Mouse (Mus musculus): ENCODE data around the gene Ppp1r8. TPM values are rescaled to one million over a fixed set of nuclear protein-coding genes. Genes with fewer than 3 reads are reported as not detected.

Gene Ppp1r8
- polyA plus RNA-seq, 1 experiment from 2014 or later, result 52.0 TPM

GRCm38 (mm10) chr4:132809621-132810020, 33.3 kb downstream of the Ppp1r8 start:
- Histone ChIP-seq H3K4me2 (ENCODE audit: low read depth, low read length) (no peak overlapping the region), H3K4me3 (replicated peaks; ENCODE audit: low read length) (no peak overlapping the region), H3K27me3 (ENCODE audit: control insufficient read depth, insufficient read depth, low read length) (no peaks in the 10 kb centered on the region), H3K27ac (ENCODE audit: low read length) (peak overlapping the region; percentile 9; the same call in 1 of the 2 replicates), H3K36me3 (ENCODE audit: control insufficient read depth, insufficient read depth, low read length) (no peaks in the 10 kb centered on the region), H3K9ac (ENCODE audit: low read length) (no peak overlapping the region), H3K4me1 (ENCODE audit: control insufficient read depth, insufficient read depth, low read length) (no peaks in the 10 kb centered on the region), H3K9me3 (replicated peaks; ENCODE audit: control insufficient read depth, low read length) (peaks cover 10% of the 10 kb centered on the region)
- WGBS, result 56% methylated on average over 5 of the region's 5 CpGs
- no peak for ATAC-seq (ENCODE audit: insufficient read depth, low FRiP score)

GRCm38 (mm10) chr4:132807771-132808641, 35.0 kb downstream of the Ppp1r8 start:
- H3K9me3 ChIP-seq (replicated peaks; ENCODE audit: control insufficient read depth, low read length), result peaks cover 10% of the 10 kb centered on the region
- H3K36me3 ChIP-seq (ENCODE audit: control insufficient read depth, insufficient read depth, low read length), result no peaks in the 10 kb centered on the region
- no peaks in the 10 kb centered on the region for H3K27me3 ChIP-seq (ENCODE audit: control insufficient read depth, insufficient read depth, low read length)
- H3K9ac ChIP-seq (ENCODE audit: low read length), result no peak overlapping the region
- no peak overlapping the region for H3K4me2 ChIP-seq (ENCODE audit: low read depth, low read length)
- no peak overlapping the region for H3K4me3 ChIP-seq (replicated peaks; ENCODE audit: low read length)
- ATAC-seq (ENCODE audit: insufficient read depth, low FRiP score), result peak; percentile 37; the same call in 1 of the 2 replicates
- 0 out of 2 replicates have a peak overlapping the region, but pooled peaks have one; percentile 15 for H3K27ac ChIP-seq (ENCODE audit: low read length)
- no peaks in the 10 kb centered on the region for H3K4me1 ChIP-seq (ENCODE audit: control insufficient read depth, insufficient read depth, low read length)
- WGBS, result 61% methylated on average over 5 of the region's 5 CpGs

GRCm38 (mm10) chr4:132806620-132807191, 36.3 kb downstream of the Ppp1r8 start:
- WGBS, result 84% methylated on average over 7 of the region's 7 CpGs
- H3K4me3 ChIP-seq (replicated peaks; ENCODE audit: low read length), result no peak overlapping the region
- no peaks in the 10 kb centered on the region for H3K4me1 ChIP-seq (ENCODE audit: control insufficient read depth, insufficient read depth, low read length)

DNA sequence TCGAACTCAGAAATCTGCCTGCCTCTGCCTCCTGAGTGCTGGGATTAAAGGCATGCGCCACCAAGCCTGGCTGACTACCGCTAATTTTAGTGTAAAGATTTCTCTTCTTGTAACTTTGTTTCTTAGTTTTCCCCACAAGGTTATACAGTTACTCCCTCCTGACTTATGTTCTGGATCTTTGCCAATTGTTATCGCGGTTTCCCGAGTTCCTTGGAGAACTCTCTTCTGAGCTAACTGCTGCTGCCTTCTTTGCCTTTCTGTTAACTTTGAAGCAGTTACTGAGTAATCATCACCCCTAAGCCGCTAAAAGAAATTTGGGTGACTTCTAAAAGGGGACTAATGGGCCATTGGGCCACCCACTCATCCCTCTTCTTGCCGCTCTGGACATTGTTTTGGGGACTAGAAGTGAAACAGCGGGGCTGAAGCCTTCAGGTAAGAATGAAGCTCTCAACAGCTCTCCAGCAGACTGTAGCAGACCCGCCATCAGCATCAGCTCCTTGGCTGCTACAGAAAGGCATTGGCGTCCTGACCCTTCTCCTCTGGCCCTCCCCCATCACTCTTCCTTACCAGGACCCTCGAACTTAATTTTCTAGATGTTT, 37.3 kb downstream of the Ppp1r8 start:
- no peak overlapping the region for H3K4me3 ChIP-seq (replicated peaks; ENCODE audit: low read length)
- H3K4me2 ChIP-seq (ENCODE audit: low read depth, low read length), result no peak overlapping the region
- no peaks in the 10 kb centered on the region for H3K4me1 ChIP-seq (ENCODE audit: control insufficient read depth, insufficient read depth, low read length)
- no peak overlapping the region for H3K9ac ChIP-seq (ENCODE audit: low read length)
- peaks cover 3% of the 10 kb centered on the region for H3K9me3 ChIP-seq (replicated peaks; ENCODE audit: control insufficient read depth, low read length)
- WGBS, result 69% methylated on average over 12 of the region's 12 CpGs
- H3K27me3 ChIP-seq (ENCODE audit: control insufficient read depth, insufficient read depth, low read length), result no peaks in the 10 kb centered on the region
- no peak for ATAC-seq (ENCODE audit: insufficient read depth, low FRiP score)
- H3K27ac ChIP-seq (ENCODE audit: low read length), result no peak overlapping the region
- no peaks in the 10 kb centered on the region for H3K36me3 ChIP-seq (ENCODE audit: control insufficient read depth, insufficient read depth, low read length)

More at GRCm38 (mm10) chr4:132806620-132807191, 36.3 kb downstream of the Ppp1r8 start:
- no peak for ATAC-seq (ENCODE audit: insufficient read depth, low FRiP score)
- Histone ChIP-seq H3K27me3 (ENCODE audit: control insufficient read depth, insufficient read depth, low read length) (no peaks in the 10 kb centered on the region), H3K36me3 (ENCODE audit: control insufficient read depth, insufficient read depth, low read length) (no peaks in the 10 kb centered on the region), H3K9me3 (replicated peaks; ENCODE audit: control insufficient read depth, low read length) (peaks cover 10% of the 10 kb centered on the region), H3K9ac (ENCODE audit: low read length) (no peak overlapping the region), H3K4me2 (ENCODE audit: low read depth, low read length) (no peak overlapping the region), H3K27ac (ENCODE audit: low read length) (no peak overlapping the region)

DNA sequence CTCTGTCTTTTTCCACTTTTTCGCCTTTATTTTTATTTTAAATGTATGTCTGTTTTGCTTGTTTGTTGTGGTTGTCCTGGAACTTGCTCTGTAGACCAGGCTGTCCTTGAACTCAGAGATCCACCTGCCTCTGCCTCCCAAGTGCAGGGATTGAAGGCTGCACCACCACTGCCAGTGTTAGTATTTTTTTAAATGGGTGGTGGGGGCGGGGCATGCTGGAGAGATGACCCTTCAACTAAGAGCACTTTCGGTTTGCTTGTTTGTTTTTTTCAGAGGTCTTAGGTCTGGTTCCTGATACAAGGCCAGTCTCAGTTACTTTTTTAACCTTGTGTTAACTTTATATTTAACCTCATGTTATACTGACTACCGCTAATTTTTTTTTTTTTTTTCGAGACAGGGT, 37.8 kb downstream of the Ppp1r8 start:
- WGBS, result 78% methylated on average over 5 of the region's 5 CpGs

GRCm38 (mm10) chr4:132804331-132804730, 38.6 kb downstream of the Ppp1r8 start:
- Histone ChIP-seq H3K4me1 (ENCODE audit: control insufficient read depth, insufficient read depth, low read length) (no peaks in the 10 kb centered on the region), H3K27me3 (ENCODE audit: control insufficient read depth, insufficient read depth, low read length) (no peaks in the 10 kb centered on the region), H3K4me3 (replicated peaks; ENCODE audit: low read length) (no peak overlapping the region), H3K36me3 (ENCODE audit: control insufficient read depth, insufficient read depth, low read length) (no peaks in the 10 kb centered on the region), H3K4me2 (ENCODE audit: low read depth, low read length) (no peak overlapping the region), H3K27ac (ENCODE audit: low read length) (no peak overlapping the region), H3K9ac (ENCODE audit: low read length) (no peak overlapping the region), H3K9me3 (replicated peaks; ENCODE audit: control insufficient read depth, low read length) (no peaks in the 10 kb centered on the region)
- 78% methylated on average over 6 of the region's 6 CpGs for whole genome bisulfite sequencing
- no peak; the same call in 1 of the 2 replicates for ATAC-seq (ENCODE audit: insufficient read depth, low FRiP score)

More for the DNA sequence above, 37.8 kb downstream of the Ppp1r8 start:
- H3K27ac ChIP-seq (ENCODE audit: low read length), result no peak overlapping the region
- no peak for ATAC-seq (ENCODE audit: insufficient read depth, low FRiP score)
- H3K27me3 ChIP-seq (ENCODE audit: control insufficient read depth, insufficient read depth, low read length), result no peaks in the 10 kb centered on the region
- no peak overlapping the region for H3K9ac ChIP-seq (ENCODE audit: low read length)
- no peaks in the 10 kb centered on the region for H3K36me3 ChIP-seq (ENCODE audit: control insufficient read depth, insufficient read depth, low read length)
- H3K4me3 ChIP-seq (replicated peaks; ENCODE audit: low read length), result no peak overlapping the region
- H3K4me2 ChIP-seq (ENCODE audit: low read depth, low read length), result no peak overlapping the region
- H3K9me3 ChIP-seq (replicated peaks; ENCODE audit: control insufficient read depth, low read length), result no peaks in the 10 kb centered on the region
- H3K4me1 ChIP-seq (ENCODE audit: control insufficient read depth, insufficient read depth, low read length), result no peaks in the 10 kb centered on the region

DNA sequence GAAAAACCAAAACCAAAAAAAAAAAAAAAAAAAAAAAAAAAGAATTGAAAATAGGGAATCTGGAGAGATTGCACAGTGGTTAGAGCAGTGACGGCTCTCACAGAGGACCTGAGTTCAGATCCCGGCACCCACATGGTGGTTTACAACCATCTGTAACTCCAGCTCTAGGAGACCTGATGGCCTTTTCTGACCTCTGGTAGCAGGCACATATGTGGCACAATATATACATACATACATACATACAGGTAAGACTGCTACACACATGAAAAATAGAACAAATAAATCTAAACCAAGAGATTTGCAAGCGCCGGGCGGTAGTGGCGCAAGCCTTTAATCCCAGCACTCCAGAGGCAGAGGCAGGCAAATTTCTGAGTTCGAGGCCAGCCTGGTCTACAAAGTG, 39.1 kb downstream of the Ppp1r8 start:
- Histone ChIP-seq H3K4me3 (replicated peaks; ENCODE audit: low read length) (no peak overlapping the region), H3K9ac (ENCODE audit: low read length) (no peak overlapping the region), H3K27me3 (ENCODE audit: control insufficient read depth, insufficient read depth, low read length) (no peaks in the 10 kb centered on the region), H3K36me3 (ENCODE audit: control insufficient read depth, insufficient read depth, low read length) (no peaks in the 10 kb centered on the region), H3K4me1 (ENCODE audit: control insufficient read depth, insufficient read depth, low read length) (no peaks in the 10 kb centered on the region), H3K9me3 (replicated peaks; ENCODE audit: control insufficient read depth, low read length) (no peaks in the 10 kb centered on the region), H3K4me2 (ENCODE audit: low read depth, low read length) (no peak overlapping the region), H3K27ac (ENCODE audit: low read length) (no peak overlapping the region)
- 96% methylated on average over 7 of the region's 7 CpGs for WGBS
- no peak for ATAC-seq (ENCODE audit: insufficient read depth, low FRiP score)

- 83% methylated on average over 5 of the region's 5 CpGs for WGBS
- no peaks in the 10 kb centered on the region for H3K9me3 ChIP-seq (replicated peaks; ENCODE audit: control insufficient read depth, low read length)
- no peaks in the 10 kb centered on the region for H3K27me3 ChIP-seq (ENCODE audit: control insufficient read depth, insufficient read depth, low read length)
- no peak overlapping the region for H3K27ac ChIP-seq (ENCODE audit: low read length)
- no peak overlapping the region for H3K4me3 ChIP-seq (replicated peaks; ENCODE audit: low read length)
- no peaks in the 10 kb centered on the region for H3K4me1 ChIP-seq (ENCODE audit: control insufficient read depth, insufficient read depth, low read length)
- H3K36me3 ChIP-seq (ENCODE audit: control insufficient read depth, insufficient read depth, low read length), result no peaks in the 10 kb centered on the region
- ATAC-seq (ENCODE audit: insufficient read depth, low FRiP score), result no peak
- no peak overlapping the region for H3K4me2 ChIP-seq (ENCODE audit: low read depth, low read length)
- no peak overlapping the region for H3K9ac ChIP-seq (ENCODE audit: low read length)
Observed at GRCm38 (mm10) chr4:132803212-132803611, 39.8 kb downstream of the Ppp1r8 start.

DNA sequence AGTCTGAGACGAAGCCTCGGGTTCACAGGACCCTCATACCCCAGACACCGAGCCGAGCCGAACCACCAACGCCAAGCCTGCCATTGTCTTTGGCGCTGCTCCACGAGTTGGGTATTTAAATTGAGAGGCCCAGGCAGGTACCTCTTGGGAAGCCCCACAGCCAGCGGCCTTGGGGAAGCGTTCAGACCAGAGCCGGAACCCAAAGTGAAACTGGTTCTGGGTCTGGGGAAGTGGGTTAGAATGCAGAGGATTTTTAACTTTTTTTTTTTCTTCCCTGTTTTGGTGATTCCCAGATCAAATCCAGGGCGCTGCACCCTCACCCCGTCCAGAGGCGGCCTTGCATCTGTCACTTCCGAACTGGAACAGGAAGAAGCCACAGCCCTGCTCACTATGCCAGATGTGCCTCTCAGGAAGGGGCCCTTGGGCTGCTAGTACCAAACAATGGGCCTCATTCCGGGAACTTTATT, 40.8 kb downstream of the Ppp1r8 start:
- H3K9me3 ChIP-seq (replicated peaks; ENCODE audit: control insufficient read depth, low read length), result no peaks in the 10 kb centered on the region
- H3K27me3 ChIP-seq (ENCODE audit: control insufficient read depth, insufficient read depth, low read length), result no peaks in the 10 kb centered on the region
- no peak overlapping the region for H3K4me3 ChIP-seq (replicated peaks; ENCODE audit: low read length)
- ATAC-seq (ENCODE audit: insufficient read depth, low FRiP score), result no peak
- no peaks in the 10 kb centered on the region for H3K36me3 ChIP-seq (ENCODE audit: control insufficient read depth, insufficient read depth, low read length)
- no peak overlapping the region for H3K9ac ChIP-seq (ENCODE audit: low read length)
- WGBS, result 60% methylated on average over 16 of the region's 16 CpGs
- no peaks in the 10 kb centered on the region for H3K4me1 ChIP-seq (ENCODE audit: control insufficient read depth, insufficient read depth, low read length)
- H3K27ac ChIP-seq (ENCODE audit: low read length), result 0 out of 2 replicates have a peak overlapping the region, but pooled peaks have one; percentile 14
- no peak overlapping the region for H3K4me2 ChIP-seq (ENCODE audit: low read depth, low read length)
